Mouse (Mus musculus): Measurements from ENCODE around the gene Kirrel3. TPM values are rescaled to one million over a fixed set of nuclear protein-coding genes. Genes with fewer than 3 reads are reported as not detected.

Kirrel3 gene
- polyA plus RNA-seq, 1 experiment from 2014 or later: 2.3 TPM

DNA sequence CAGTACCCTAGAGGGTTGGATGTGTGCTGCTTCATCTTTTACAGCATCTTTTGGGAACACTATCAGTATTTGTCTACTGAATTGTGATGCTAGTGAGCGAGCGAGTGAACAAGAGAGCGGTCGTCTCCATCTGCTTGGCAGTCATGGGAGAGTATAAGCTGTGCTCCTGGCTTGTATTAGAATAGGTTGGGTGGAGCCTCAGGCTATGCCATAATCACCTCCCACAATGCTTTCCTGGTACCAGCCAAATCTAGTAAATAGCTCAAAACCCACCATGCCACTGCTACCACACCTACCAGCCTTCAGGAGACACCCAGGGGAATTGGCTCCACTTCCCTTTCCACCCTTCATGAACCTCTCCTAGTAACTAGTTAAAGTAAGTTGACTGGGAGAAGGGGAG, 285.3 kb downstream of the Kirrel3 start:
- no peaks in the 10 kb centered on the region for H3K27me3 ChIP-seq (ENCODE audit: control insufficient read depth, insufficient read depth, low read length)
- no peak for ATAC-seq (ENCODE audit: insufficient read depth, low FRiP score)
- WGBS: 89% methylated on average over 4 of the region's 4 CpGs
- no peak overlapping the region for H3K27ac ChIP-seq (ENCODE audit: low read length)
- H3K4me3 ChIP-seq (replicated peaks; ENCODE audit: low read length): no peak overlapping the region
- no peak overlapping the region for H3K9ac ChIP-seq (ENCODE audit: low read length)
- H3K4me2 ChIP-seq (ENCODE audit: low read depth, low read length): no peak overlapping the region
- H3K9me3 ChIP-seq (replicated peaks; ENCODE audit: control insufficient read depth, low read length): no peaks in the 10 kb centered on the region
- H3K36me3 ChIP-seq (ENCODE audit: control insufficient read depth, insufficient read depth, low read length): no peaks in the 10 kb centered on the region
- H3K4me1 ChIP-seq (ENCODE audit: control insufficient read depth, insufficient read depth, low read length): no peaks in the 10 kb centered on the region

DNA sequence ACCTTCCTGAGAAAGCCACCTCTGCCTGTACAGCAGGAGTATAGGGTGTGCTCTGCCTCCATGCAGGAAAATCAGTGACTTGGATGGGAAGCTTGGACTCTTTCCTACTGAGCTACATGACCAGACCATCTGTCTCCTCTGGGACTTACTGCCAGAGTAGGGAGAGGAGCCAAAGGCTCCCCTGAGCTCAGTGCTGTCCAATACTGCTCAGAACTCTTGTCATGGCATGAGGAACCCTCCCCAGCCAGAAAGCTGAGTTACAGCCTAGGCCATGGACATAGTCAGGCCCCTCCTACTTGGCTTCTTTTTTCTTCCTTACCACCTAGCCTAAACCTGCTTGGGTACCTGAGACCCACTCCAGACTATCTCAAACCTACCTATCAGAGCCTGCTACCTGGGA, 285.7 kb downstream of the Kirrel3 start:
- no peaks in the 10 kb centered on the region for H3K9me3 ChIP-seq (replicated peaks; ENCODE audit: control insufficient read depth, low read length)
- no peak overlapping the region for H3K9ac ChIP-seq (ENCODE audit: low read length)
- H3K4me3 ChIP-seq (replicated peaks; ENCODE audit: low read length): no peak overlapping the region
- H3K36me3 ChIP-seq (ENCODE audit: control insufficient read depth, insufficient read depth, low read length): no peaks in the 10 kb centered on the region
- ATAC-seq (ENCODE audit: insufficient read depth, low FRiP score): no peak
- H3K27ac ChIP-seq (ENCODE audit: low read length): no peak overlapping the region
- no peak overlapping the region for H3K4me2 ChIP-seq (ENCODE audit: low read depth, low read length)
- H3K27me3 ChIP-seq (ENCODE audit: control insufficient read depth, insufficient read depth, low read length): no peaks in the 10 kb centered on the region
- no peaks in the 10 kb centered on the region for H3K4me1 ChIP-seq (ENCODE audit: control insufficient read depth, insufficient read depth, low read length)

DNA sequence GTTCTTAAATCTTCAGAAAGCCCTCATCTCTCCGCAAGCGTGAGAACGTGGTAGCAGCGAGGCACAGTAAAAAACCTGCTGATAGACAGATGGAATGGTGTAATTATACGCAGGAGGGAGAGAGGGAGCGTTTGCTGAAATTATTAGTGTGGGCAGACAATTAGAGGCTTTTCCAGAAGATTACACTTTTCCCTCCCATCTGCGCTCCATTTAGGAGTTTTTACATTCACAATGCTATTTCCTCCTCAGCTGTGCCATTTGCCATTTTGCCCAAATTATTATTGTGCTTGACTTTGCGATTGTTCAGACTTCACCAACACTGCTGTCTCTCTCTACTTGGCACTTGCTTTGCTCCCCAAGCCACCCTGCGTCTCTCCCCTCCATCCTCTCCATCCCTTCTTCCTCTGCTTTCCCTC, 286.3 kb downstream of the Kirrel3 start:
- Histone ChIP-seq H3K9me3 (replicated peaks; ENCODE audit: control insufficient read depth, low read length) (no peaks in the 10 kb centered on the region), H3K4me2 (ENCODE audit: low read depth, low read length) (no peak overlapping the region), H3K9ac (ENCODE audit: low read length) (no peak overlapping the region), H3K36me3 (ENCODE audit: control insufficient read depth, insufficient read depth, low read length) (no peaks in the 10 kb centered on the region), H3K4me3 (replicated peaks; ENCODE audit: low read length) (no peak overlapping the region), H3K27me3 (ENCODE audit: control insufficient read depth, insufficient read depth, low read length) (no peaks in the 10 kb centered on the region), H3K4me1 (ENCODE audit: control insufficient read depth, insufficient read depth, low read length) (no peaks in the 10 kb centered on the region), H3K27ac (ENCODE audit: low read length) (no peak overlapping the region)
- WGBS: 90% methylated on average over 9 of the region's 9 CpGs
- no peak for ATAC-seq (ENCODE audit: insufficient read depth, low FRiP score)

DNA sequence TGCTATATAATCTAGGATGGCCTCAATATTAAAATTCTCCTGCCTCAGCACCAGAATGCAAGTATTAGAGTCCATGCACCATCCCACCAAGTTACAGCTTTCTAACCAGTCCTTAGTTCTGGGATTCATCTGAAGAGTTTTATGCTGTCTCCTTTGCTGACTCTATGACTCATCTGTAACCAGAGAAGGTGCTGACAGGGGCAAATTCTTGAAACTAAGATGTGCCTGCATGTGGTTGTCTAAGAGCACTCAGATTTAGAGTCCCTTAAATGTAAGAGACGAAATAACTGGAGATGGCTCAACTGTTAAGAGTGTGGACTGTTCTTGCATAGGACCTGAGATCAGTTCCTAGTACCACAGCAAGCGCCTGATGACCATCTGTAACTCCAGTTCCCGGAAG, 295.7 kb downstream of the Kirrel3 start:
- Histone ChIP-seq H3K9me3 (replicated peaks; ENCODE audit: control insufficient read depth, low read length) (no peaks in the 10 kb centered on the region), H3K36me3 (ENCODE audit: control insufficient read depth, insufficient read depth, low read length) (no peaks in the 10 kb centered on the region), H3K4me3 (replicated peaks; ENCODE audit: low read length) (no peak overlapping the region), H3K4me2 (ENCODE audit: low read depth, low read length) (no peak overlapping the region), H3K9ac (ENCODE audit: low read length) (no peak overlapping the region), H3K27ac (ENCODE audit: low read length) (no peak overlapping the region), H3K27me3 (ENCODE audit: control insufficient read depth, insufficient read depth, low read length) (no peaks in the 10 kb centered on the region), H3K4me1 (ENCODE audit: control insufficient read depth, insufficient read depth, low read length) (no peaks in the 10 kb centered on the region)
- 94% methylated on average over 3 of the region's 3 CpGs for WGBS
- no peak for ATAC-seq (ENCODE audit: insufficient read depth, low FRiP score)

DNA sequence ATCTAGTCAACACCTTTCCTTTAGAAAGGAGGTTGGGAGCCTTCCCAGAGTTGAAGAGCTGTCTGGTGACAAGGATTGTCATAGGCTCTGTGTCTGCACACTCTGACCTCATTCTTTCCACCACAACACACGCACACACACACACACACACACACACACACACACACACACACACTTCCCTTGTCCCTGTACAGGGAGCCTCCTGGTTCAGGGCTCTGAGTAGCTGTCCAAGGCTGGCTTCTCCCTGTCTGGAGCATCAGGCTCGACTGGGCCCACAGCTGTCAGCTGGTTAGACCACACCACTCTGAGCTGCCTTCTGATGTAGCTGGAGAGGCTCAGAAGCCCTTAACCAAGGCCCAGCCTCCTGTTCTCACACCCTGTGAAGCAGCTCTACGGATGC, 302.2 kb downstream of the Kirrel3 start:
- 59% methylated on average over 3 of the region's 3 CpGs for WGBS
- Histone ChIP-seq H3K4me1 (ENCODE audit: control insufficient read depth, insufficient read depth, low read length) (no peaks in the 10 kb centered on the region), H3K9me3 (replicated peaks; ENCODE audit: control insufficient read depth, low read length) (no peaks in the 10 kb centered on the region), H3K27ac (ENCODE audit: low read length) (no peak overlapping the region), H3K36me3 (ENCODE audit: control insufficient read depth, insufficient read depth, low read length) (no peaks in the 10 kb centered on the region), H3K4me3 (replicated peaks; ENCODE audit: low read length) (no peak overlapping the region), H3K9ac (ENCODE audit: low read length) (no peak overlapping the region), H3K27me3 (ENCODE audit: control insufficient read depth, insufficient read depth, low read length) (no peaks in the 10 kb centered on the region), H3K4me2 (ENCODE audit: low read depth, low read length) (no peak overlapping the region)
- ATAC-seq (ENCODE audit: insufficient read depth, low FRiP score): no peak

DNA sequence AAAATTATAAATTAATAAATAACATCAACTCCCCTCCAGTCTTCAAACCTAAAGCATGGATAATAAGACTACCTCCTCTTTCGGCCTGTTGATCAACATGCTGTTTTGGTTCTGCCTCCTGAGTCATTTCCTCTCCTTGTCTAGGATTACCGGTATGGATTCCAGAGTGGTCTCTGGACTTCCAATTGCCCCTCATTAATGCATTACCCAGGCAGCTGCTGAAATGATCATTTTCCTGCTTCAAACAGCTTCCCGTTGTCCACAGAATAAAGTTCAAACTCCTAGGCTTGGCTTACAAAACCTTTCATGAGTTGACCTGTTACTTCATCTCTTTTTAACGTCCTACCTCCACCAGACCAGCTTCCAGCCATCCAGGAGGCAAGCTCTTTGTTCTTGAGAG, 309.5 kb downstream of the Kirrel3 start:
- H3K4me1 ChIP-seq (ENCODE audit: control insufficient read depth, insufficient read depth, low read length): no peaks in the 10 kb centered on the region
- 52% methylated on average over 4 of the region's 4 CpGs for WGBS
- ATAC-seq (ENCODE audit: insufficient read depth, low FRiP score): no peak
- no peak overlapping the region for H3K4me2 ChIP-seq (ENCODE audit: low read depth, low read length)
- H3K36me3 ChIP-seq (ENCODE audit: control insufficient read depth, insufficient read depth, low read length): no peaks in the 10 kb centered on the region
- H3K9ac ChIP-seq (ENCODE audit: low read length): no peak overlapping the region
- H3K4me3 ChIP-seq (replicated peaks; ENCODE audit: low read length): no peak overlapping the region
- H3K27ac ChIP-seq (ENCODE audit: low read length): no peak overlapping the region
- no peaks in the 10 kb centered on the region for H3K27me3 ChIP-seq (ENCODE audit: control insufficient read depth, insufficient read depth, low read length)
- H3K9me3 ChIP-seq (replicated peaks; ENCODE audit: control insufficient read depth, low read length): no peaks in the 10 kb centered on the region

DNA sequence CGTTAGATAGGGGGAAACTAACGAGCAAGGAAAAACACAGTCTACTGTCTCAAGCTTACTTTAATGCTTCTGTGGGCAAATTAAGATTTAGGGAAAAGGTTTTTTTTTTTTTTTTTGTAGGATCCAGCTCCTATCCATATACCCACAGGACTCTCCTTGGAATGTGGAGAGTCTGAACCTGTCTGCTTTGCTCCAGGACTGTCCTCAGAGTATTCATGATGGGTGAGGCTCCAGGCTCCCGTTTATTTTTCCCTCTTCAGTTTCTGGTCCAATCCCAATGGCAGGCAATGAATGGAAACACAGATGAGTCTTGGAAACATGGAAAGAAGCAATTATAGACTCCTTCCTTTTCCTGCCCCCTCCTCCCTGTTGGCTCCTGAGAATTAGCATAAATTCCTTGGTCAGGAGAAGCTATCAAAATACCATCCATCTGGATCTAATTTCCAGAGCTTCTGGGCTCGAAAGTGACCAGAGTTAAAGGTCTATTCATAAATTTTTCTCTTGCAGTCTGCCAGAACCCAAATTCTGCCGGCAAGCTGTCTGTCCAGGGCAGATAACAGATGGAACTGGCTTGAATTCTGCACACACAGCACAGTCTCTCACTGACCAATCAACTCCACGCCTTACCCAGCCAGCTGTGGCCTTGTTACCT, 312.1 kb downstream of the Kirrel3 start:
- no peak overlapping the region for H3K27ac ChIP-seq (ENCODE audit: low read length)
- WGBS: 50% methylated on average over 6 of the region's 6 CpGs

DNA sequence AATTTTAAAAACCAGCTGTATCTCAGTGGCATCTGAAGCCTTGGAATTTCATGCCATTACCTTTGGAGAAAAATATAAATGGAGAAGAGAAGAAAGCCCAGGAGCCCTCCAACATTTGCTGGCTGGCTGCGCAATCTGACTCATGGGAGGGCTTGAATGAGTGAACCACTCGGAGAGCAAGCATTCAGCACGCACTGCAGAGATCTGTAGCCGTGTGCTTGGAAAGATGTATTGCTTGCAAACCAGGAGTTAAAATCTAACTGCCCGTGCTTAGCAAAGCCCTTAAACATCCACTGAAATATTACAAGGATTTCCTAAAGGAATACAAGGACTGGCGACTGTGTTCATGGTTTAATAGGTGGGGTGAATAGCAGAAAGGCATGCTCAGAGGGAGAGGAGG, 316.0 kb downstream of the Kirrel3 start:
- WGBS: 74% methylated on average over 6 of the region's 6 CpGs
- no peaks in the 10 kb centered on the region for H3K36me3 ChIP-seq (ENCODE audit: control insufficient read depth, insufficient read depth, low read length)
- H3K4me2 ChIP-seq (ENCODE audit: low read depth, low read length): no peak overlapping the region
- H3K27me3 ChIP-seq (ENCODE audit: control insufficient read depth, insufficient read depth, low read length): no peaks in the 10 kb centered on the region
- no peak overlapping the region for H3K4me3 ChIP-seq (replicated peaks; ENCODE audit: low read length)
- ATAC-seq (ENCODE audit: insufficient read depth, low FRiP score): no peak
- H3K9ac ChIP-seq (ENCODE audit: low read length): no peak overlapping the region
- H3K4me1 ChIP-seq (ENCODE audit: control insufficient read depth, insufficient read depth, low read length): no peaks in the 10 kb centered on the region
- no peaks in the 10 kb centered on the region for H3K9me3 ChIP-seq (replicated peaks; ENCODE audit: control insufficient read depth, low read length)
- no peak overlapping the region for H3K27ac ChIP-seq (ENCODE audit: low read length)

More for the DNA sequence above, 312.1 kb downstream of the Kirrel3 start:
- no peaks in the 10 kb centered on the region for H3K36me3 ChIP-seq (ENCODE audit: control insufficient read depth, insufficient read depth, low read length)
- ATAC-seq (ENCODE audit: insufficient read depth, low FRiP score): no peak
- no peak overlapping the region for H3K4me3 ChIP-seq (replicated peaks; ENCODE audit: low read length)
- no peak overlapping the region for H3K9ac ChIP-seq (ENCODE audit: low read length)
- H3K4me2 ChIP-seq (ENCODE audit: low read depth, low read length): no peak overlapping the region
- H3K9me3 ChIP-seq (replicated peaks; ENCODE audit: control insufficient read depth, low read length): no peaks in the 10 kb centered on the region
- no peaks in the 10 kb centered on the region for H3K4me1 ChIP-seq (ENCODE audit: control insufficient read depth, insufficient read depth, low read length)
- H3K27me3 ChIP-seq (ENCODE audit: control insufficient read depth, insufficient read depth, low read length): no peaks in the 10 kb centered on the region

DNA sequence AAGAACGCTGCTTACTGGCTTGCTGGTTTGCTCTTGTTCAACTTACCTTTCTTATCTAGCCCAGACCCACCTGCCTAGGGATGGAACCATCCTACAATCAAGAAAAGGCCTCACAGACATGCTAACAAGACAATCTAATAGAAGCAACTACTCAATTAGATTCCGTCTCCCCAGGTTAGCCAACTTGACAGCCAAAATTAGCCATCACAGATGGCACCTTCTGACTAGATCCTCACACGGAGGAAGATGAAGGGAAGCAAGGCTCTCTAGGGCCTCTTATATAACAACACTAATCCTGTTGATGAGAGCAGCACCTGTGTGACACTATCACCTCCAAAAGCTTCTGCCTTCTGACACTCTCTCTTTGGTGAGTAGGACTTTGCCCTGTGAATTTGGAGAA, 321.2 kb downstream of the Kirrel3 start:
- no peak overlapping the region for H3K9ac ChIP-seq (ENCODE audit: low read length)
- no peak overlapping the region for H3K4me2 ChIP-seq (ENCODE audit: low read depth, low read length)
- H3K4me3 ChIP-seq (replicated peaks; ENCODE audit: low read length): no peak overlapping the region
- H3K27me3 ChIP-seq (ENCODE audit: control insufficient read depth, insufficient read depth, low read length): no peaks in the 10 kb centered on the region
- H3K27ac ChIP-seq (ENCODE audit: low read length): no peak overlapping the region
- H3K4me1 ChIP-seq (ENCODE audit: control insufficient read depth, insufficient read depth, low read length): no peaks in the 10 kb centered on the region
- ATAC-seq (ENCODE audit: insufficient read depth, low FRiP score): no peak
- H3K9me3 ChIP-seq (replicated peaks; ENCODE audit: control insufficient read depth, low read length): no peaks in the 10 kb centered on the region
- WGBS: 85% methylated on average over 3 of the region's 3 CpGs
- no peaks in the 10 kb centered on the region for H3K36me3 ChIP-seq (ENCODE audit: control insufficient read depth, insufficient read depth, low read length)
